In genomic region chr13:34806532-34807092, GRCm38 (mm10) we compare ENCODE assay signal across 10 mouse cellular contexts.
DNase-seq lines count a peak whose midpoint lies in the region; ATAC-seq and TF ChIP-seq lines count a peak whose summit lies in the region.
"Had no signal": no experiment of that assay in that cellular context is flagged by ENCODE, and none has a peak within 500 bp of the region (broad histone marks: within the 10 kb centered on the region; RNA-seq: fewer than 3 reads in every experiment).

No protein-coding gene starts in this region.

- H3K4me1 ChIP-seq in kidney, adult 2 months (ENCODE audit: control insufficient read depth, insufficient read depth, low read length): no peaks in the 10 kb centered on the region
- no peaks in the 10 kb centered on the region for H3K4me1 ChIP-seq in kidney, embryonic 14.5 days (ENCODE audit: control insufficient read depth, insufficient read depth, low read length)
- H3K4me1 ChIP-seq in forebrain, embryonic 15.5 days: peaks cover 10% of the 10 kb centered on the region
- peaks cover 9% of the 10 kb centered on the region for H3K4me1 ChIP-seq in midbrain, embryonic 13.5 days (replicated peaks)
- H3K4me1 ChIP-seq in intestine, postnatal 0 days (replicated peaks; ENCODE audit: control insufficient read depth, insufficient read depth, low read length): no peaks in the 10 kb centered on the region

- no peak for TF ChIP-seq POLR2A in kidney, adult 2 months (IDR thresholded peaks at IDR 0.05; ENCODE audit: low read depth, low read length)

- H3K36me3 ChIP-seq in kidney, adult 2 months (ENCODE audit: control insufficient read depth, insufficient read depth, low read length): no peaks in the 10 kb centered on the region
- no peaks in the 10 kb centered on the region for H3K36me3 ChIP-seq in kidney, embryonic 14.5 days (ENCODE audit: control insufficient read depth, insufficient read depth, low read length)
- H3K36me3 ChIP-seq in forebrain, embryonic 15.5 days: no peaks in the 10 kb centered on the region
- no peaks in the 10 kb centered on the region for H3K36me3 ChIP-seq in midbrain, embryonic 13.5 days
- no peaks in the 10 kb centered on the region for H3K36me3 ChIP-seq in intestine, postnatal 0 days (ENCODE audit: control insufficient read depth, insufficient read depth)

- no peak overlapping the region for H3K27ac ChIP-seq in kidney, adult 2 months (ENCODE audit: insufficient read depth, low read depth, low read length)
- H3K27ac ChIP-seq in kidney, embryonic 14.5 days (ENCODE audit: low read depth, low read length): no peak overlapping the region
- H3K27ac ChIP-seq in forebrain, embryonic 15.5 days (replicated peaks): peak overlapping the region; percentile 53
- H3K27ac ChIP-seq in midbrain, embryonic 13.5 days: peak overlapping the region; percentile 61
- no peak overlapping the region for H3K27ac ChIP-seq in intestine, postnatal 0 days (ENCODE audit: low read depth, low read length)

- H3K4me2 ChIP-seq in kidney, embryonic 14.5 days (replicated peaks; ENCODE audit: low read depth, low read length): no peak overlapping the region
- no peak overlapping the region for H3K4me2 ChIP-seq in forebrain, embryonic 15.5 days (replicated peaks)
- H3K4me2 ChIP-seq in midbrain, embryonic 13.5 days (replicated peaks): no peak overlapping the region
- no peak overlapping the region for H3K4me2 ChIP-seq in intestine, postnatal 0 days (replicated peaks; ENCODE audit: low read depth)
- H3K4me2 ChIP-seq: liver, embryonic 11.5 days had no signal

- no peak overlapping the region for H3K9ac ChIP-seq in kidney, embryonic 14.5 days (ENCODE audit: low read depth, low read length)
- no peak overlapping the region for H3K9ac ChIP-seq in forebrain, embryonic 15.5 days (replicated peaks)
- H3K9ac ChIP-seq in midbrain, embryonic 13.5 days (replicated peaks): no peak overlapping the region
- no peak overlapping the region for H3K9ac ChIP-seq in intestine, postnatal 0 days (ENCODE audit: low read depth, low read length)

- peak; percentile 42 for DNase-seq in kidney, adult 2 months
- DNase-seq in brain, adult 2 months (ENCODE audit: low read depth, low spot score): peak; percentile 64
- no peak for DNase-seq in layer of hippocampus, postnatal 25 days (ENCODE audit: extremely low spot score in 1 of 2, low spot score in 1 of 2)
- DNase-seq in ovary, postnatal 14 days (ENCODE audit: low spot score): no peak
- DNase-seq: thymus, postnatal 36 days had no signal

- H3K9me3 ChIP-seq in kidney, embryonic 14.5 days (ENCODE audit: control insufficient read depth, low read length): no peaks in the 10 kb centered on the region
- no peaks in the 10 kb centered on the region for H3K9me3 ChIP-seq in forebrain, embryonic 15.5 days
- no peaks in the 10 kb centered on the region for H3K9me3 ChIP-seq in midbrain, embryonic 13.5 days
- H3K9me3 ChIP-seq in intestine, postnatal 0 days (ENCODE audit: control insufficient read depth): no peaks in the 10 kb centered on the region

- H3K4me3 ChIP-seq in kidney, adult 2 months (ENCODE audit: insufficient read depth, low read depth, low read length): no peak overlapping the region
- no peak overlapping the region for H3K4me3 ChIP-seq in kidney, embryonic 14.5 days (ENCODE audit: low read length)
- no peak overlapping the region for H3K4me3 ChIP-seq in forebrain, embryonic 15.5 days
- H3K4me3 ChIP-seq in midbrain, embryonic 13.5 days (replicated peaks): no peak overlapping the region
- no peak overlapping the region for H3K4me3 ChIP-seq in intestine, postnatal 0 days (ENCODE audit: low read depth, low read length)

- no peaks in the 10 kb centered on the region; the same call in 1 of the 2 replicates for H3K27me3 ChIP-seq in kidney, adult 2 months (replicated peaks; ENCODE audit: control insufficient read depth, insufficient read depth, low read length)
- H3K27me3 ChIP-seq in kidney, embryonic 14.5 days (ENCODE audit: control insufficient read depth, insufficient read depth, low read length): no peaks in the 10 kb centered on the region
- no peaks in the 10 kb centered on the region for H3K27me3 ChIP-seq in forebrain, embryonic 15.5 days
- no peaks in the 10 kb centered on the region for H3K27me3 ChIP-seq in midbrain, embryonic 13.5 days
- no peaks in the 10 kb centered on the region for H3K27me3 ChIP-seq in intestine, postnatal 0 days (replicated peaks; ENCODE audit: control insufficient read depth, insufficient read depth, low read length)

- no peak for ATAC-seq in kidney, embryonic 14.5 days (ENCODE audit: low FRiP score, low TSS enrichment)
- peak; percentile 61; the same call in 1 of the 2 replicates for ATAC-seq in forebrain, embryonic 15.5 days (replicated peaks)
- ATAC-seq in midbrain, embryonic 13.5 days: peak; percentile 78
- ATAC-seq in intestine, postnatal 0 days: no peak

- WGBS in kidney, adult 2 months: 59% methylated on average over 9 of the region's 9 CpGs
- WGBS in kidney, embryonic 14.5 days: 56% methylated on average over 9 of the region's 9 CpGs
- 9% methylated on average over 9 of the region's 9 CpGs for WGBS in forebrain, embryonic 15.5 days
- 49% methylated on average over 9 of the region's 9 CpGs for WGBS in midbrain, embryonic 13.5 days
- WGBS in intestine, postnatal 0 days: 63% methylated on average over 9 of the region's 9 CpGs

- TF ChIP-seq CTCF in kidney, adult 2 months (conservative IDR thresholded peaks at IDR 0.05; ENCODE audit: insufficient read depth, insufficient read length, low read depth, low read length): no peak
- no peak for TF ChIP-seq CTCF in intestine, postnatal 0 days (IDR thresholded peaks at IDR 0.05; ENCODE audit: low read depth)

Comparison
In these comparisons a context has a peak if more than half of its experiments do, and no peak if none do; other contexts are left out.
1. DNase-seq: peak in kidney, adult 2 months (single experiment) and brain, adult 2 months (single experiment); none in layer of hippocampus, postnatal 25 days (0 of 2) and ovary, postnatal 14 days (single experiment).
2. H3K27ac ChIP-seq: peak in forebrain, embryonic 15.5 days (single experiment) and midbrain, embryonic 13.5 days (single experiment); none in kidney, adult 2 months (single experiment), kidney, embryonic 14.5 days (single experiment) and intestine, postnatal 0 days (single experiment).
3. ATAC-seq: peak in forebrain, embryonic 15.5 days (single experiment) and midbrain, embryonic 13.5 days (single experiment); none in kidney, embryonic 14.5 days (single experiment) and intestine, postnatal 0 days (single experiment).